Mouse (Mus musculus) megakaryocyte, adult 5-6 weeks (primary cell): ENCODE measurements around the gene Tmem215. TPM values are rescaled to one million over a fixed set of nuclear protein-coding genes. Genes with fewer than 3 reads are reported as not detected.

ENCODE experiments used
- total RNA-seq, 2 experiments: library from RNA; stranded (forward) in 1 of 2; stranded (reverse) in 1 of 2; fragments of 153-499, 151-499 nt in 1 of 2; fragments of 221-1000, 200-1000 nt in 1 of 2; gene quantifications; 2 replicates each; pipeline versions ENCODE4 v1.2.3 to v1.2.4; 2015 to 2017

Gene Tmem215
- total RNA-seq, 2 experiments from 2014 or later: 0.11 TPM; not detected in 1

Other genes starting within 250 kb of the Tmem215 start
- 27.7 and 34.4 TPM in 2 replicates for gene Ddx58, start 232.4 kb upstream of the Tmem215 start, total RNA-seq (2015)
- gene Ddx58, start 232.4 kb upstream of the Tmem215 start, total RNA-seq (2017): 31.1 and 32.6 TPM in 2 replicates
- 15.8 and 19.0 TPM in 2 replicates for gene Smim27, start 202.6 kb upstream of the Tmem215 start, total RNA-seq (2015)
- gene Smim27, start 202.6 kb upstream of the Tmem215 start, total RNA-seq (2017): 8.3 and 11.3 TPM in 2 replicates
- 23.8 and 27.2 TPM in 2 replicates for gene Topors, start 202.3 kb upstream of the Tmem215 start, total RNA-seq (2015)
- gene Topors, start 202.3 kb upstream of the Tmem215 start, total RNA-seq (2017): 43.1 and 46.2 TPM in 2 replicates
- gene Ndufb6, start 192.8 kb upstream of the Tmem215 start, total RNA-seq (2015): 107 and 117 TPM in 2 replicates
- gene Ndufb6, start 192.8 kb upstream of the Tmem215 start, total RNA-seq (2017): 33.3 and 47.0 TPM in 2 replicates
- gene Aptx, start 231.0 kb downstream of the Tmem215 start, total RNA-seq (2015): 10.3 and 10.4 TPM in 2 replicates
- 10.3 and 13.7 TPM in 2 replicates for gene Aptx, start 231.0 kb downstream of the Tmem215 start, total RNA-seq (2017)
- 85.6 and 91.8 TPM in 2 replicates for gene Dnaja1, start 250.0 kb downstream of the Tmem215 start, total RNA-seq (2015)
- 209 and 223 TPM in 2 replicates for gene Dnaja1, start 250.0 kb downstream of the Tmem215 start, total RNA-seq (2017)